Mouse (Mus musculus) embryo, embryonic 11 days (tissue): ENCODE measurements around the gene Sucnr1.
"Not testable (repeated sequence)": the region's sequence is repeated elsewhere in the genome, so short reads cannot be mapped to it uniquely, and the experiment has no call there.

Experiments
- DNase-seq: peaks from one replicate; pipeline ENCODE4 v3.0.0-alpha.2; 2015

The Sucnr1 gene

DNA sequence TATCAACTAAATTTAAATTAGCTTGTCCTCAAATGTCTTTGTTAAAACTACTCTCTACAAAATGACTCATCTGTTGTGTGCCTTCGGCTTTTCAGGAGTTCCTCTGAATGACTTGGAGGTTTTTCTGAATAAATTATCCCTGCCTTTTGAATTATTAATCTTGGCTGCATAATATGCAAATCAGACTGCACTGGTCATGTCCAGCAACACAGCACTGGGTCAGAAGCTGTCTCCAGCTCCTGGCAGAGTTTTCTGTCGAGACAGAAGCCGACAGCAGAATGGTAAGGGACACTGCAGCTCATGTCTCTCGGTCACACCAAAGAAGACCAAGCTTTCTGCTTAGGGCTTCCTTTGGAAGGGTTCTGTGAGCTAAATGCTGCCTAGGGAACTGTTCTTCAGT lies at the start of gene Sucnr1:
Gene Sucnr1 (plus strand): TSS at position 222 of the 400 bp plus-strand sequence.
- DNase-seq: peak; percentile 3

- DNase-seq: no peak
Measured at GRCm38 (mm10) chr3:60046221-60046913, 35.3 kb upstream of the Sucnr1 start.

DNA sequence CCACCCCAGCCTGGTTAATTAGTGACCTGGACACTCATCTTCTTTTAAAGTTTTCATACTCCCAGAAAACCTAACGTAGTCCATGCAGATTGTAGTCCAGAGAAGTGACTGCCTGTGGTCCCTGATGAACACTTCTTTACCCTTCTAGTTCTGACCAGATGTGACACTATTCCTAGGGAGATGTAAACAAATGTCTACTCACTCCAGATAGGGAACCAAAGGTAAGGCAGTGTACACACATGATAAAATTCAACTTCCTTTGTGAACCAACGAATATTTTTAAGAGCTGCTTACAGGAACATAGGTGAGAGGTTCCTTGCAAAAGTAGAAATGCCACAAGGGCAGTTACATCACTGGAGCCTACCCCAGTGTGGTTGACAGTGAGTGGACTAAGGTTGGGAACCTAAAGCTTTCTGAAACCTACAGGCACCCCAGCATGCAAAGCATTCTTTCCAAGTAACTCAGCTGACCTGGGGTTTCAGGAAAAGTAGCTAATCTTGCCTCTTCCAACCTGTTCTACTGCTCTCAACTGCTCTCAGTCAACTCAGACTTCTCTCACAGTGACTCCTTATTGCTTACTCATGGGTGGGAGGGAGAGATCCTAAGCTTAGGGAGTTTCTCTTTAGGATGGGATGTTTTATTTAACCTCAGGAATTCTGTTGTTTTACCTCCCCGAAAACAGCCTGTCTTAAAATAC lies 28.3 kb upstream of the Sucnr1 start:
- DNase-seq: no peak

- no peak for DNase-seq
Measured at GRCm38 (mm10) chr3:60053931-60054330, 27.7 kb upstream of the Sucnr1 start.

GRCm38 (mm10) chr3:60056451-60056850 lies 25.2 kb upstream of the Sucnr1 start:
- peak; percentile 48 for DNase-seq

- no peak for DNase-seq
Measured at GRCm38 (mm10) chr3:60057070-60057808, 24.4 kb upstream of the Sucnr1 start.

DNA sequence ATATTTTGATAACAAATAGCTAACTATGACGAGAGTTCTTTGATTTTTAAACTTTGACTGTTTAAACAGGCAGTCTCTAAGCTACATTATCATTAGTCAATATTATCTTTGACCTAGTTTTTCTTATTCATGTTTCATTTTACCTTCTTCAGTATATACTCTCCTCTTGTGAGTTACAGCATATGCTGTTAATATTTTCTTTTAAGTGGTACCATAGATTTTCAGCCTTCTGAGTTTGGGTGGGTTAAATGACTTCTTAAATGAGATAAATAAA lies 23.9 kb upstream of the Sucnr1 start:
- no peak for DNase-seq

GRCm38 (mm10) chr3:60078883-60079415 lies 2.7 kb upstream of the Sucnr1 start:
- DNase-seq: no peak

- no peak for DNase-seq
Measured at GRCm38 (mm10) chr3:60080572-60080971, 1.1 kb upstream of the Sucnr1 start.

- DNase-seq: no peak
Measured at GRCm38 (mm10) chr3:60082746-60083145, 1.1 kb downstream of the Sucnr1 start.

GRCm38 (mm10) chr3:60085729-60086128 lies 4.1 kb downstream of the Sucnr1 start:
- no peak for DNase-seq

DNA sequence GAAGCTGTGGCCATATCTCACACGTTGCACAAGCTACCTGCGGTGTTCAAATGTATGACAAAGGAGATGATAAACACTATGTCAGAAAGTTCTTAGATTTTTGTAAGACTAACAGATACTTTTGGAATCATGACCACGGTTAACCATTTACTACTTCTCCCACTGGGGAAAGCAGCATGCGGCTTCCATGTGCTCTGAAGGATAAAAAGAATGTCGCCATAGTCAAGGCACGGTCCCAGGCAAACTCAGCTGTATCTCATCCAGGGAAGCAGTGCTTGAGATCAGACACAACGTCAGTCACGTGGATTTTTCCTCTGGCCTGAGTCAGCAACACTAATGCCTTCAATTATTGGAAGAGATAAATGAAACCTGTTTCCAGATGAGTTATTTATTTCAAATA lies 9.7 kb downstream of the Sucnr1 start:
- no peak for DNase-seq

DNA sequence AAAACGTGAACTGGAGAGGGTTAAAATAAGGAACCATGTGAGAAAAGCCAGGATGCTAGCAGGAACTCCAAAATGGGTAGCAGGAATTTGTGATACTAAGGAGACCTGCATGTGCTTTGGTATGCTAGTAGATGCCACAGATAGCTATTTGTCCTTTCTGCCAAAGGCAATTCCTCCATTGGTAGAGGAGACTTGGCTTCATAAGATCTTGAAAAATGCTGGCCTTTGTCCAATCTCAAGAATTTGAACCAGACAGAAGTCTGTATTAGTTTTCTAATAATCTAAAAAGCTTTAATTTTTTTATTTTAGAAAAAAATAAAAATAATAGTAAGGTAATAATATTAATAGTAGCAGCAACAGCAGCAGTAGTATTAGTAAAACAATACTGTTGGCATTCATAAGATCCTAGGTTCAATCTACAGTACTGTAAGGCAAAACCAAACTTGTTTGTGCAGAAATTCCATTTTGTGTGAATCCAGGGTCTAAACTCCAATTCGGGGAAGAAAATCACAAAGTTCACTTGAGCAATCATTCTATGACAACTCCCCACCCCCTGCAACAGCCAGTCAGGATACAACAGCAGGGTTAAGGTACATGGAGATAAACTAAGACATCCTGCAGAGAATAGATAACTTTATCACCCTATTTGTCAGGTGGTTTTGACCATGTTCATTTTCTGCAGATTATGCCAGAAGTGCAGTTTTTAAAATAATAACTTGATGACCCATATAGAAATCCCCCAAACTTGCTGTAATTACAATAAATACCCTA lies 12.9 kb downstream of the Sucnr1 start:
- no peak for DNase-seq

- no peak for DNase-seq
Measured at GRCm38 (mm10) chr3:60096941-60097340, 15.3 kb downstream of the Sucnr1 start.

- no peak for DNase-seq
Measured at GRCm38 (mm10) chr3:60097485-60097884, 15.8 kb downstream of the Sucnr1 start.

DNA sequence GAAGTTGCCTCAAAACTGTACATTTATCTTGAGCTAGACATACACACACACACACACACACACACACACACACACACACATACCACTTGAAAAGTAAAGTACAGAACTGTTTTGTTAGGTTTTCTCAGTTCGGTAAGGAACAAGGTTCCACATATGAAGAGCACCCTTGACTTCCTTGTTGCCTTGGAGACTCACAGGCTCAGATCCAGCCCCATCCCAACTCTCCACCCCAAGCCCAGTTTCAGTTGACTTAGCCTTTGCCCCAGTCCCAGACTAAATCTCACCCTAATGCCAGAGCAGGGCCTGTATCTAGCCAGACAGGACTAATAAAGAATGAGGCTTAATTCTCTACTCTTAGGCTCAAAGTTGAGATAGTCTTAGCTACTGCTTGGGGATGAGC lies 16.9 kb downstream of the Sucnr1 start:
- no peak for DNase-seq

DNA sequence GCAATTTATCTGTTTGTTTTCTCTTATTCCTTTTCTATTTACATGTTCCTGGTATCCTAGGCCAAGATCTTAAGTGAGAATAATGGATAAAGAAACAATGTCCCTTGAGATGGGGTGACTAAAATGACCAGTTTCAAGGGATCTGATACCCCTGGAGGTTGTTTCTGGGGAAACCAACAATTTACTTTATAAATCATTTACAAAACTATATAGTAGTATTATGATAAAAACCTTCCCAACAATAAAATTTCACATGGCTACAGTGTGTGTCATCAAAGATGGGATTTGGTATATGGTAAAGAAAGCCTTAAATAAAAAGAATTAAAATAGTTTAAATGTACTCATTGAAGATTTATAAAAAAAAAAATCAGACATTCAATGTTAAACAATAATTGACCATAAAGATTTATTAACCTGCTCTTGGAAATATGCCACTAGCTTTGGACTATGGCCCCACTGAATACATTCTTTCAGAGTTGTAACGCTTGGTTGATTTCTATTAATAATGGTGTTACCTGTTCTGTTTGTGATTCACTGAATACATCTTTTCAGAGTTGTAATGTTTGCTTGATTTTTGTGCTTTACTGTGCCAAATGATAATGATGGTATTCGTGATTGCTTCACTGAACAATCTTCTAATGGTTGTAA lies 22.9 kb downstream of the Sucnr1 start:
- DNase-seq: no peak

DNA sequence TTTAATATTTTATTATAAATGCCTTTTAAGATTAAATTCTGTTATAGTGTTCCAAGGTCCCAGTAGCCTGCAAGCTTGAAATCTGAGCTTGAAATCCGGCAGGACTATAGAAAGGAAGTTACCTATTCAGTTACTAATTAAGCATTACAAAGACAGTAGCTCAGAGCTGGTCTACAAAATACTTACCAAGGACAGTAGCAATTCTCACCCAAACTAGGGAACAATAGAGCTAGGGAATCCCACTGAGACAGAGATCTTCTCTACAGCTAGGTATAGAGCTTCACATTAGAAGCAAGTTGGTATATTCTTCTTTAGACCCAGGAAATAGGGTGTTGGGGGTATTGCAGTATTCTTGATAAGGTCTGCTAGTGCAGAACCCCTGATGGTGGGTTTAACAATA lies 24.8 kb downstream of the Sucnr1 start:
- DNase-seq: not testable (repeated sequence)

- no peak for DNase-seq
Measured at GRCm38 (mm10) chr3:60107736-60108135, 26.1 kb downstream of the Sucnr1 start.

GRCm38 (mm10) chr3:60108815-60109214 lies 27.1 kb downstream of the Sucnr1 start:
- DNase-seq: no peak

DNA sequence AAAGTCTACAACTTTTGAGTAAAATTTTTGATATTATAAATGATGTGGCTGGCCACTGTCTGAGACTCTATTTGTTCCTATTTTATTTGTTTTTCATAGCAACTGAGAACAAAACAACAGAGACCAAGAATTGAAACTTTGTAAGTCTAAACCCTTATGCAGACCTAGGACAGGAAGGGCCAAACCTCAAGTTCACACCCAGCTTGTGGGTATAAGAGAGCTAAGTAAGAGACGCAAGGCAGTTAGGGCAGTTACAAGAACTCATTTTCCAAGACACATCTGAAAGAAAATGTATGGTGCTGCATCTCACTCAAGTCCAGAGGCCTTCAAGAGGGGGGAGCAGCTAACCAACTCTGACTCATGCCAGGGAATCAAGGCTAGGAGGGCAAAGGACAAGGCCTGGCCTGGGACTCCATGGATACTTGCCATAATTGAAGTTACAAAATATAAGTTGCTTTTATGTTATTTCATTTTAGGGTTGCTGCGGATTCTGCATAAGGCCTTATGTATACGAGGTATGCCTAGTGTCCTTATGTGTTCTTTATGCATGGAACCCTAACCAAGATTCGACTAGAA lies 29.6 kb downstream of the Sucnr1 start:
- DNase-seq: no peak
